Mouse (Mus musculus): ENCODE measurements at regions not wholly inside any gene's neighbourhood (a gene's known extent, or its start where the extent isn't known, plus 50 kb on each side); places are given as distances from the start of the nearest gene placed in this dataset.

- no peak for TF ChIP-seq CTCF (IDR thresholded peaks at IDR 0.05; ENCODE audit: low read depth)
- no peak for TF ChIP-seq EP300 (IDR thresholded peaks at IDR 0.05; ENCODE audit: low read depth)
Measured at GRCm38 (mm10) chr16:86346916-86347315, 445.3 kb upstream of the Adamts5 start.

Data from liver, postnatal 0 days (tissue).